Mouse (Mus musculus) erythroblast, adult 5-6 weeks (primary cell): Measurements from ENCODE around the gene Chd1l. TPM values are rescaled to one million over a fixed set of nuclear protein-coding genes. Genes with fewer than 3 reads are reported as not detected.

Experiments used
- ATAC-seq: replicated peaks from 2 replicates; pipeline ENCODE4 v1.8.0; 2016; ENCODE audit warnings: moderate number of reproducible peaks, mild to moderate bottlenecking, moderate TSS enrichment, inconsistent platforms; ENCODE audit not compliant: poor library complexity, low FRiP score, severe bottlenecking
- total RNA-seq, 2 experiments: library from RNA; stranded (forward) in 1 of 2; stranded (reverse) in 1 of 2; fragments of 150-400 nt in 1 of 2; fragments of 200-764, 138-1000 nt in 1 of 2; gene quantifications; 2 replicates each; pipeline versions ENCODE4 v1.2.3 to v1.2.4; 2015 to 2017; ENCODE audit warnings: low replicate concordance in 2 of 2

Gene Chd1l
- total RNA-seq, 2 experiments from 2014 or later, result 5.8 to 9.7 TPM

GRCm38 (mm10) chr3:97540171-97540570 lies 69.8 kb downstream of the Chd1l start:
- ATAC-seq, result no peak

- no peak for ATAC-seq
These were observed 71.4 kb downstream of the Chd1l start for GRCm38 (mm10) chr3:97538634-97539033.

- ATAC-seq, result no peak
These were observed 73.0 kb downstream of the Chd1l start for GRCm38 (mm10) chr3:97537006-97537405.

GRCm38 (mm10) chr3:97535660-97536059 lies 74.3 kb downstream of the Chd1l start:
- no peak for ATAC-seq

GRCm38 (mm10) chr3:97525458-97525857 lies 84.5 kb downstream of the Chd1l start:
- ATAC-seq, result no peak

GRCm38 (mm10) chr3:97524835-97525234 lies 85.2 kb downstream of the Chd1l start:
- no peak for ATAC-seq

- ATAC-seq, result no peak
These were observed 87.9 kb downstream of the Chd1l start for GRCm38 (mm10) chr3:97521946-97522731.

GRCm38 (mm10) chr3:97519883-97520282 lies 90.1 kb downstream of the Chd1l start:
- no peak for ATAC-seq

- ATAC-seq, result no peak
These were observed 97.7 kb downstream of the Chd1l start for GRCm38 (mm10) chr3:97512296-97512695.

Other genes with a start within 250 kb of the Chd1l start
- not detected in 2 replicates for gene Olfr1402, start 188.2 kb downstream of the Chd1l start, total RNA-seq (2015; ENCODE audit: low replicate concordance)
- gene Olfr1402, start 188.2 kb downstream of the Chd1l start, total RNA-seq (2017; ENCODE audit: low replicate concordance), result not detected in 2 replicates
- gene Fmo5, start 18.6 kb upstream of the Chd1l start, total RNA-seq (2015; ENCODE audit: low replicate concordance), result 13.6 and 21.3 TPM in 2 replicates
- gene Fmo5, start 18.6 kb upstream of the Chd1l start, total RNA-seq (2017; ENCODE audit: low replicate concordance), result 4.2 and 5.0 TPM in 2 replicates
- gene Prkab2, start 48.0 kb upstream of the Chd1l start, total RNA-seq (2015; ENCODE audit: low replicate concordance), result 1.0 and 5.8 TPM in 2 replicates
- 0.17 and 0.98 TPM in 2 replicates for gene Prkab2, start 48.0 kb upstream of the Chd1l start, total RNA-seq (2017; ENCODE audit: low replicate concordance)
- gene Gm17651, start 64.5 kb upstream of the Chd1l start, total RNA-seq (2015; ENCODE audit: low replicate concordance), result not detected in 2 replicates
- gene Gm17651, start 64.5 kb upstream of the Chd1l start, total RNA-seq (2017; ENCODE audit: low replicate concordance), result not detected in 2 replicates